Mouse (Mus musculus) liver, embryonic 14.5 days (tissue): ENCODE data around the gene Pde8b. TPM values are rescaled to one million over a fixed set of nuclear protein-coding genes. Genes with fewer than 3 reads are reported as not detected.

Experiments used
- ATAC-seq: fragments of 200-750 bp; cut with Nextera tagmentation; 2 replicates; pipeline ENCODE4 v1.8.0; 2017; ENCODE audit warnings: moderate number of reproducible peaks, mild to moderate bottlenecking, moderate library complexity; ENCODE audit not compliant: insufficient read depth
- DNase-seq, 3 experiments: peaks; one replicate each; pipeline ENCODE4 v3.0.0-alpha.2; 2012 to 2013; ENCODE audit warnings: low read depth in 3 of 3, low spot score in 3 of 3
- H3K27ac ChIP-seq: fragments of 300-500 bp; sonication (generic); 2 replicates; pipeline ENCODE4 v1.5.1; 2014; ENCODE audit warnings: moderate library complexity, mild to moderate bottlenecking, control low read depth, inconsistent platforms
- H3K27me3 ChIP-seq: fragments of 300-500 bp; sonication (generic); 2 replicates; pipeline ENCODE4 v1.6.1; 2014; ENCODE audit warnings: mild to moderate bottlenecking, low read length, moderate library complexity; ENCODE audit not compliant: control insufficient read depth, insufficient read depth
- H3K36me3 ChIP-seq: fragments of 300-500 bp; sonication (generic); replicated peaks from 2 replicates; pipeline ENCODE4 v1.6.1; 2014; ENCODE audit warnings: low read depth; ENCODE audit not compliant: control insufficient read depth, insufficient read depth
- H3K4me1 ChIP-seq, 2 experiments: fragments of 200-500 bp in 1 of 2; fragments of 300-500 bp in 1 of 2; sonication (generic) in 1 of 2; replicated peaks; 2 replicates each; pipeline ENCODE4 v1.6.1; 2012 to 2014; ENCODE audit warnings: antibody characterized with exemption in 1 of 2, inconsistent platforms in 1 of 2, low read length in 1 of 2; ENCODE audit not compliant: control insufficient read depth in 2 of 2, insufficient read depth in 2 of 2
- H3K4me2 ChIP-seq: fragments of 300-500 bp; sonication (generic); 2 replicates; pipeline ENCODE4 v1.6.1; 2014; ENCODE audit warnings: low read depth, mild to moderate bottlenecking, control low read depth, moderate library complexity
- H3K4me3 ChIP-seq, 2 experiments: fragments of 200-500 bp in 1 of 2; fragments of 300-500 bp in 1 of 2; sonication (generic) in 1 of 2; 2 replicates each; pipeline ENCODE4 v1.5.1; 2012 to 2014; ENCODE audit warnings: low read depth in 2 of 2, low read length in 2 of 2, mild to moderate bottlenecking in 2 of 2, control low read depth in 1 of 2, inconsistent platforms in 1 of 2, moderate library complexity in 1 of 2; ENCODE audit not compliant: insufficient read depth in 1 of 2
- H3K9ac ChIP-seq: fragments of 300-500 bp; sonication (generic); replicated peaks from 2 replicates; pipeline ENCODE4 v1.6.1; 2014; ENCODE audit warnings: mild to moderate bottlenecking, control low read depth, moderate library complexity
- H3K9me3 ChIP-seq: fragments of 300-500 bp; sonication (generic); 2 replicates; pipeline ENCODE4 v1.6.1; 2016; ENCODE audit warnings: low read length, mixed read lengths; ENCODE audit not compliant: control insufficient read depth
- CTCF ChIP-seq: IDR thresholded peaks from 2 replicates; pipeline ENCODE4 v1.5.1; 2016; ENCODE audit warnings: antibody characterized with exemption, low read depth, control low read depth
- EP300 ChIP-seq: IDR thresholded peaks from 2 replicates; pipeline ENCODE4 v1.6.1; 2016; ENCODE audit warnings: antibody characterized with exemption, low read depth
- WGBS: fragments of 180-500 bp; shearing (Covaris S2); extraction: QIAGEN DNeasy Blood & Tissue Kit; methylation state at CpG from one replicate; pipeline ENCODE4 v1.1.7; 2014; ENCODE audit not compliant: insufficient replicate concordance; 5-methylcytosine and 5-hydroxymethylcytosine counted together
- polyA plus RNA-seq, 2 experiments: library from polyadenylated mRNA; depleted of rRNA in 1 of 2; stranded (reverse) in 1 of 2; unstranded in 1 of 2; fragments of >200 nt; fragmentation: Nextera tagmentation in 1 of 2; extraction: Ambion mirVana in 1 of 2; gene quantifications; 2 replicates each; pipeline versions ENCODE4 v1.2.1 to v1.2.3; 2012 to 2014

The Pde8b gene
- polyA plus RNA-seq, 2 experiments: 0.37 to 0.40 TPM

GRCm38 (mm10) chr13:95260391-95260790, 10.3 kb upstream of the Pde8b start:
- H3K9me3 ChIP-seq: no peaks in the 10 kb centered on the region
- H3K27ac ChIP-seq: no peak overlapping the region
- no peak for DNase-seq
- no peak for ATAC-seq
- no peaks in the 10 kb centered on the region for H3K36me3 ChIP-seq
- no peak overlapping the region for H3K4me2 ChIP-seq
- no peaks in the 10 kb centered on the region for H3K27me3 ChIP-seq
- no peak for TF ChIP-seq CTCF
- no peak for TF ChIP-seq EP300
- 17% methylated on average over 1 of the region's 1 CpGs for WGBS
- H3K9ac ChIP-seq: no peak overlapping the region
- H3K4me1 ChIP-seq: no peaks in the 10 kb centered on the region
- H3K4me3 ChIP-seq: no peak overlapping the region

- H3K4me2 ChIP-seq: no peak overlapping the region
- no peak for ATAC-seq
- no peak for DNase-seq
- H3K36me3 ChIP-seq: no peaks in the 10 kb centered on the region
- H3K9me3 ChIP-seq: no peaks in the 10 kb centered on the region
- H3K27me3 ChIP-seq: no peaks in the 10 kb centered on the region
- H3K4me3 ChIP-seq: no peak overlapping the region
- H3K9ac ChIP-seq: no peak overlapping the region
- no peaks in the 10 kb centered on the region for H3K4me1 ChIP-seq
- 62% methylated on average over 6 of the region's 6 CpGs for WGBS
- H3K27ac ChIP-seq: no peak overlapping the region
- TF ChIP-seq EP300 (no peak), CTCF (no peak)
Measured at GRCm38 (mm10) chr13:95257083-95257482, 6.9 kb upstream of the Pde8b start.

GRCm38 (mm10) chr13:95255083-95255482, 4.9 kb upstream of the Pde8b start:
- no peaks in the 10 kb centered on the region for H3K4me1 ChIP-seq
- no peak overlapping the region for H3K4me3 ChIP-seq
- no peak for TF ChIP-seq EP300
- TF ChIP-seq CTCF: no peak
- DNase-seq (no peak), ATAC-seq (no peak)
- H3K36me3 ChIP-seq: no peaks in the 10 kb centered on the region
- H3K9me3 ChIP-seq: no peaks in the 10 kb centered on the region
- H3K27me3 ChIP-seq: peaks cover 4% of the 10 kb centered on the region
- 57% methylated on average over 3 of the region's 3 CpGs for WGBS
- H3K9ac ChIP-seq: no peak overlapping the region
- H3K27ac ChIP-seq: no peak overlapping the region
- no peak overlapping the region for H3K4me2 ChIP-seq

GRCm38 (mm10) chr13:95243026-95243425, 7.1 kb downstream of the Pde8b start:
- Histone ChIP-seq H3K4me3 (no peak overlapping the region), H3K36me3 (no peaks in the 10 kb centered on the region), H3K4me2 (no peak overlapping the region), H3K9me3 (no peaks in the 10 kb centered on the region), H3K27me3 (no peaks in the 10 kb centered on the region), H3K9ac (no peak overlapping the region), H3K27ac (no peak overlapping the region), H3K4me1 (no peaks in the 10 kb centered on the region)
- TF ChIP-seq EP300 (no peak), CTCF (no peak)
- WGBS: 52% methylated on average over 2 of the region's 2 CpGs
- ATAC-seq: no peak
- no peak for DNase-seq

- Histone ChIP-seq H3K9ac (no peak overlapping the region), H3K27ac (no peak overlapping the region), H3K4me1 (no peaks in the 10 kb centered on the region), H3K36me3 (no peaks in the 10 kb centered on the region), H3K9me3 (no peaks in the 10 kb centered on the region), H3K4me3 (no peak overlapping the region), H3K4me2 (no peak overlapping the region), H3K27me3 (no peaks in the 10 kb centered on the region)
- DNase-seq (no peak), ATAC-seq (no peak)
- WGBS: 71% methylated on average over 2 of the region's 2 CpGs
- no peak for TF ChIP-seq EP300
- no peak for TF ChIP-seq CTCF
Measured at GRCm38 (mm10) chr13:95237488-95237887, 12.6 kb downstream of the Pde8b start.
